Mouse (Mus musculus) mature B cell (primary cell): ENCODE results near the gene Krt19.

ENCODE experiments used
- in situ Hi-C: fragments of 300-500 bp; cut with MboI; formaldehyde crosslinking; loops from 2 replicates; pipeline ENCODE4 v1.14.3; 2019

Gene Krt19

GRCm38 (mm10) chr11:100137693-100138092 is 10.8 kb downstream of the Krt19 start:
- in situ Hi-C loops, result no loop called here

DNA sequence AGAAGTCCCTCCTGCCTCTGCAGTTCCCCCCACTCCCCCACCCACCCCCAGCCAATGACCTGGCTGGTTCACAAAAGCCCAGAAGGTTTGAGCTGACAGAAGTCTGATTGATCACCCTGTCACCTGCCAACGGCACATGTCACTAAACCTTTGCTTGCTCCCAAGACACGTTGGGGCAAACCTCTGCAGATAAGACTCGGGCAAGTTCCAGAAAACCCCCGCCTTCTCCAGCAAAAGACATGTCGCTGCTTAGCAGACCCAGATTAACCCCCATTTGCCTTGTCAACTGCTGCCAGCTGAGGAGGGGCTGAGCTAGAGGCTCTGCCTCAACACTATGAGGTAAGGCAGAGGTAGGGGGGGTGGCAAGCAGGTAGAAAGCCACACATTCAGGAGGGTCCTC is 11.9 kb downstream of the Krt19 start:
- in situ Hi-C loops, result no loop called here

GRCm38 (mm10) chr11:100135731-100136130 is 12.7 kb downstream of the Krt19 start, which contains the start of gene Krt15:
Gene Krt15, minus strand, starts transcription at chr11:100135928.
- in situ Hi-C loops, result no loop called here

DNA sequence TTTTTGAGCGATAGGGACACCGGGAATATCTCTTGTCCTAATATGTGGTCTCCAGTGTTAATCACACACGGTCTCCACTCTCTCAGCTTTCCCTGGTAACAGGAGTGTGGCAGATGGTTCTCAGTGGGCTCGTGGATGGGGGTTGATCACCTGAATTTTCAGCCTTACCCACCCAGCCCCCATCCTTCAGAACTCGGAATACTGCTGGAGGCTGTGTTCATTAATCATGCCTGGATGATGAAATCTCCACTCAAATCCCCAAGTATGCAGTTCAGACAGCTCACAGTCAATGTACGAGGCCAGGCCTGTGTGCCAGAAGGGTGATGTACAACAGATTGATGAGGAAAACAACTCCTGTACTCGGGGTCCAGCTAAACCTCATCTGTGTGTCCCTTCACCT is 23.6 kb downstream of the Krt19 start:
- in situ Hi-C loops, result no loop called here

- in situ Hi-C loops, result no loop called here
Observed at GRCm38 (mm10) chr11:100121466-100121865, 27.0 kb downstream of the Krt19 start, which contains the start of gene Krt13. Gene Krt13, minus strand, starts transcription at chr11:100121566.

DNA sequence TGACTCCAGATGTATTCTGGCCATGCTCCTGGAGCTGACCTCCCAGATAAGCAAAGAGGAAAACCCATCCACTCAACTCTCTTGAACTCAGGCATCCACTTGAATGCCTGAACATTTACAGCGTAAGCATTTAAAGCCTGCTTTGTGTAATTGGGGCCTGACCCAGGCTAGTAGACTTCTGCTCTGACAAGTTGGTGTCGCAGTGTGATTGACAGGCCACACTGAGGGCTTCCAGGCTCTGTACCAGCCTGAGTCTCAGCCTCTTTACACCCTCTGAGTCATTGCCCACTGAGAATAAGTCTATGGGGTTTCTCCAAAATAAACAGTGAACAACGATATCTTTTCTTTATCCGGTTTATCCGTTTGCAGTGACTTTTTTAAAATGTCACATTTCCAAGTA is 28.1 kb downstream of the Krt19 start:
- in situ Hi-C loops, result no loop called here

GRCm38 (mm10) chr11:100113742-100114029 is 34.8 kb downstream of the Krt19 start:
- in situ Hi-C loops, result no loop called here

GRCm38 (mm10) chr11:100112935-100113741 is 35.3 kb downstream of the Krt19 start:
- in situ Hi-C loops, result no loop called here

GRCm38 (mm10) chr11:100105576-100106122 is 42.8 kb downstream of the Krt19 start, which contains the start of gene Krt36:
Gene Krt36, minus strand, starts transcription at chr11:100105626.
- in situ Hi-C loops, result no loop called here

- in situ Hi-C loops, result no loop called here
Observed at GRCm38 (mm10) chr11:100102693-100103429, 45.6 kb downstream of the Krt19 start.

DNA sequence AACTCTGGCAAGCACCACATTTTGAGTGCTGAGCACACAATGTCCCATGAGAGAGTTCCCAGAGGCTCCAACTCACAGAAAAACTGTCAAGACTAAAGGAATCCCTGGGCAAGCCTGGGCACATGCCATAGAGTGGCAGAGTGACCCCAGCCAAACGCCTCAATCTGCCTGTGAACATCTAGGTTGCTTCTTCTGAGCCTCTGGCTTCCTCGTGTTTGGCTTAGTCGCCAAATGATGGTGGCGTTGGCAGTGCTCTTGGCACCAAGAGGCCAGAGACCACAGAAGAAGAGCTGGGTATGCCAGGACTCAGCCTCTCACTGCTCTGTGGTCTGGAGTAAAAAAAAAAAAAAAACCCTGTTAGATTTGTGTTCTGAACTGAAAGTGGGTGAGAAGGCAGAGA is 48.1 kb downstream of the Krt19 start:
- in situ Hi-C loops, result no loop called here

DNA sequence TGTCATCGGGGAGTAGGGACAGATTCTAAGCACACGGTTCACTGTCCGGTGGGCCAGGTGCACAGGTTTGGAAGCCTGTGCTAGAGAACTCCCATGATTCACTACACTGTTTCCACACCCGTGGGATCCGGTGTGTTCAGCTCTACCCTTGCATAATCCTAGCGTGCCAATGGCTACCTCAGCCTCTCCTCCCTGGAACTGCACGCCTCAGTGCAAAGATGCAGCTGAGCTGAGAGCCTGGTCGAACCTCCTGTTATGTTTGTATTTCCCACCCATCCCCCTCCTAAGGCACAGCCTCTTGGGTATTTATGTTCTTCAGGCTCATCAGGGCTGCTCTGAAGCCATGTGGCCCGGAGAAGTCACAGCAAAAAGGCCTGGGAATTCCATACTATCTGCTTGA is 50.6 kb downstream of the Krt19 start:
- in situ Hi-C loops, result no loop called here

GRCm38 (mm10) chr11:100096141-100096540 is 52.3 kb downstream of the Krt19 start, which contains the start of gene Krt35:
Gene Krt35, minus strand, starts transcription at chr11:100096241.
- in situ Hi-C loops, result no loop called here
